ENCODE assay signal across 23 mouse cellular contexts in genomic region chr6:59233651-59234050, GRCm38 (mm10). TPM values are rescaled to one million over a fixed set of nuclear protein-coding genes. Genes with fewer than 3 reads are reported as not detected.
DNase-seq lines count a peak whose midpoint lies in the region; ATAC-seq and TF ChIP-seq lines count a peak whose summit lies in the region.
"Had no signal": no experiment of that assay in that cellular context is flagged by ENCODE, and none has a peak within 500 bp of the region (broad histone marks: within the 10 kb centered on the region; RNA-seq: fewer than 3 reads in every experiment).

No protein-coding gene starts in this region.

- H3K9ac ChIP-seq in lung, embryonic 16.5 days (ENCODE audit: low read length), result no peak overlapping the region
- H3K9ac ChIP-seq: embryonic facial prominence, embryonic 15.5 days; heart, embryonic 15.5 days; hindbrain, embryonic 13.5 days had no signal

- H3K27ac ChIP-seq in lung, embryonic 16.5 days (ENCODE audit: low read length), result 0 out of 2 replicates have a peak overlapping the region, but pooled peaks have one; percentile 16
- no peak overlapping the region for H3K27ac ChIP-seq in layer of hippocampus, adult 2 months
- H3K27ac ChIP-seq: embryonic facial prominence, embryonic 15.5 days; forebrain, embryonic 10.5 days; heart, embryonic 10.5 days; heart, embryonic 15.5 days; hindbrain, embryonic 13.5 days; hindbrain, postnatal 0 days had no signal

- H3K9me3 ChIP-seq in lung, embryonic 16.5 days (ENCODE audit: control insufficient read depth, low read length), result no peaks in the 10 kb centered on the region
- H3K9me3 ChIP-seq: embryonic facial prominence, embryonic 15.5 days; forebrain, embryonic 10.5 days; heart, embryonic 10.5 days; heart, embryonic 15.5 days; hindbrain, embryonic 13.5 days had no signal

- H3K4me3 ChIP-seq in lung, embryonic 16.5 days (ENCODE audit: low read length), result no peak overlapping the region
- no peak overlapping the region for H3K4me3 ChIP-seq in layer of hippocampus, adult 2 months
- H3K4me3 ChIP-seq: embryonic facial prominence, embryonic 15.5 days; erythroblast, embryonic 14.5 days; forebrain, embryonic 10.5 days; heart, embryonic 10.5 days; heart, embryonic 15.5 days; hindbrain, embryonic 13.5 days had no signal

- no peak overlapping the region for H3K4me2 ChIP-seq in lung, embryonic 16.5 days (ENCODE audit: low read depth, low read length)
- H3K4me2 ChIP-seq: embryonic facial prominence, embryonic 15.5 days; heart, embryonic 15.5 days; hindbrain, embryonic 13.5 days had no signal

- H3K36me3 ChIP-seq in lung, embryonic 16.5 days (ENCODE audit: control insufficient read depth, insufficient read depth, low read length), result no peaks in the 10 kb centered on the region
- H3K36me3 ChIP-seq: embryonic facial prominence, embryonic 15.5 days; forebrain, embryonic 10.5 days; heart, embryonic 10.5 days; heart, embryonic 15.5 days; hindbrain, embryonic 13.5 days had no signal

- no peaks in the 10 kb centered on the region for H3K4me1 ChIP-seq in lung, embryonic 16.5 days (replicated peaks; ENCODE audit: control insufficient read depth, insufficient read depth, low read length)
- H3K4me1 ChIP-seq: embryonic facial prominence, embryonic 15.5 days; forebrain, embryonic 10.5 days; heart, embryonic 10.5 days; heart, embryonic 15.5 days; hindbrain, embryonic 13.5 days had no signal

- no peaks in the 10 kb centered on the region for H3K27me3 ChIP-seq in lung, embryonic 16.5 days (ENCODE audit: control insufficient read depth, insufficient read depth, low read depth, low read length)
- H3K27me3 ChIP-seq: embryonic facial prominence, embryonic 15.5 days; heart, embryonic 15.5 days; hindbrain, embryonic 13.5 days; Patski had no signal

- no peak for ATAC-seq in lung, embryonic 16.5 days (ENCODE audit: low read depth)
- ATAC-seq: forebrain, embryonic 14.5 days; hindbrain, postnatal 0 days; Patski had no signal

- no peak for TF ChIP-seq CTCF in layer of hippocampus, adult 2 months (conservative IDR thresholded peaks at IDR 0.05)

- DNase-seq in lung, postnatal 36 days, result no peak
- DNase-seq in cerebellum, adult 8-10 months, result peak; percentile 53
- DNase-seq in cerebellum, postnatal 14 days, result peak; percentile 36 to 68
- no peak for DNase-seq in left cerebral cortex, adult 18-20 months (ENCODE audit: low spot score in 2 of 2)
- no peak for DNase-seq in spleen, postnatal 4 days (ENCODE audit: low spot score in 2 of 2)
- no peak for DNase-seq in layer of hippocampus, adult 2 months (ENCODE audit: low spot score in 2 of 2)
- DNase-seq: adrenal gland, adult 8-10 months; adrenal gland, postnatal 36 days; embryo, embryonic 11 days; gastrocnemius, postnatal 36 days; heart, adult 11 months; heart, postnatal 14 days; kidney, adult 11 months had no signal

RNA-seq across cellular contexts. Expression of gene Tigd2, which starts 25.0 kb away (rescaled TPM):
- polyA plus RNA-seq in lung, embryonic 16.5 days (2015; fragmentation: Nextera tagmentation; extraction: Ambion mirVana), result 12.1 and 12.6 TPM in 2 replicates
- 10 to 100 TPM; 11.1 to 13.0 TPM for total RNA-seq in left cerebral cortex, adult 18-20 months (2021)
- 10 to 100 TPM; 15.2 to 15.9 TPM for total RNA-seq in layer of hippocampus, adult 2 months (2021)

Comparison
In these comparisons a context has a peak if more than half of its experiments do, and no peak if none do; other contexts are left out.
1. DNase-seq: peak in cerebellum, adult 8-10 months (single experiment) and cerebellum, postnatal 14 days (2 of 2); none in lung, postnatal 36 days (single experiment), left cerebral cortex, adult 18-20 months (0 of 2), spleen, postnatal 4 days (0 of 2) and layer of hippocampus, adult 2 months (0 of 2).